Mouse (Mus musculus) brown adipose tissue, adult 24 weeks (tissue): ENCODE measurements around the gene Spata6. TPM values are rescaled to one million over a fixed set of nuclear protein-coding genes. Genes with fewer than 3 reads are reported as not detected.

Experiments used
- H3K27ac ChIP-seq: fragments of 200-500 bp; replicated peaks from 2 replicates; pipeline ENCODE4 v1.5.1; 2012; ENCODE audit warnings: low read depth, mild to moderate bottlenecking, low read length
- H3K4me1 ChIP-seq: fragments of 200-500 bp; 2 replicates; pipeline ENCODE4 v1.6.1; 2012; ENCODE audit warnings: low read length, mixed read lengths; ENCODE audit not compliant: control insufficient read depth, insufficient read depth, insufficient read length
- H3K4me3 ChIP-seq: fragments of 200-500 bp; 2 replicates; pipeline ENCODE4 v1.5.1; 2012; ENCODE audit warnings: low read depth, mild to moderate bottlenecking, low read length, moderate library complexity; ENCODE audit not compliant: insufficient read depth
- polyA plus RNA-seq: library from polyadenylated mRNA; stranded (reverse); fragments of >200 nt; gene quantifications from 2 replicates; pipeline ENCODE4 v1.2.4, GENCODE M21; 2012; ENCODE audit not compliant: missing spikeins, insufficient read depth, insufficient read length

Gene Spata6
- polyA plus RNA-seq, result 13.6 and 14.5 TPM in 2 replicates

DNA sequence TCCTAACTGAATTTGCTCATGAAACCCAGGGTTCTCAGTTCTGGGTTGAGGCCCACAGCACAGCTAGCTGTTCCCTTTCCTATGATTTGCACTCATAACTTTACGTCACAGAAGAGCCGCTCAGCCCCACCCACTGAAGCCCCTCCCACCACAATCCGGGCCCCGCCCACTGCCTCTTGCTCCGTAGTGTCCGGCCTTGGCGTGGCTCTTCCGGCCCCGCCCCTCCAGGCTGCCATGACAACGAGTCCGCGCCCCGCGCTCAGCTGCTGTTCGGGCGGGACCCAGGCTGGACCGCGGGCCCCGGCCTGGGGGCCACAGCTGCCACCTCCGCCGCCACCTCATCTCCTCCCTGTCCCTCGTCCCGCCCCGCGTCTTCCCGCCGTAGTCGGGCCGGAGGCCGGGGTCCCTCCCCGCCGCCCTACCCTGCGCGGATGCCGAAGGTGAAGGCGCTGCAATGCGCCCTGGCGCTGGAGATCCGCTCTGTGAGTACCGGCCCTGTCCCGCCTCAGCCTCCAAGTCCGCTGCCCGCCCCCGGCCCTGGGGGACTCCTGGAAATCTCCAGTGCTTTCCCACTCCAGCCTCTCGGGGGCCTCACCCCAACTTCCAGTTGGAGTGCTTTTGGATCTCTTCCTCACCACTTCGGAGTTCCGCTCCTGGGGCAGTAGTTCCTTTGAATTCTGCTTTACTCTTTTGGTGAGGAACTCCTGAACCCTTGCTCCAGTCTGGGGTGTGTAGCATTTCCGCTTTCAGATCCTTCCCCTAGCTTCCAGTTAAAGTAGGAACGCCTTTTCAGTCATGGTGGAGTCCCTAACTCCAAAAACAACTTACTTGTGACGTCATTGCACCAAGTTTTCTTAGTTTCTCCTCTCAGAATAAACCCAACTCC, at the start of gene Spata6:
Gene Spata6 (plus strand): TSS at position 209 of the 886 bp plus-strand sequence.
- Histone ChIP-seq H3K27ac (peak within 1 kb of the TSS; percentile 93), H3K4me3 (peak within 1 kb of the TSS; percentile 95), H3K4me1 (0 out of 2 replicates have a peak, but pooled peaks cover 2% of the 10 kb centered on the region)

DNA sequence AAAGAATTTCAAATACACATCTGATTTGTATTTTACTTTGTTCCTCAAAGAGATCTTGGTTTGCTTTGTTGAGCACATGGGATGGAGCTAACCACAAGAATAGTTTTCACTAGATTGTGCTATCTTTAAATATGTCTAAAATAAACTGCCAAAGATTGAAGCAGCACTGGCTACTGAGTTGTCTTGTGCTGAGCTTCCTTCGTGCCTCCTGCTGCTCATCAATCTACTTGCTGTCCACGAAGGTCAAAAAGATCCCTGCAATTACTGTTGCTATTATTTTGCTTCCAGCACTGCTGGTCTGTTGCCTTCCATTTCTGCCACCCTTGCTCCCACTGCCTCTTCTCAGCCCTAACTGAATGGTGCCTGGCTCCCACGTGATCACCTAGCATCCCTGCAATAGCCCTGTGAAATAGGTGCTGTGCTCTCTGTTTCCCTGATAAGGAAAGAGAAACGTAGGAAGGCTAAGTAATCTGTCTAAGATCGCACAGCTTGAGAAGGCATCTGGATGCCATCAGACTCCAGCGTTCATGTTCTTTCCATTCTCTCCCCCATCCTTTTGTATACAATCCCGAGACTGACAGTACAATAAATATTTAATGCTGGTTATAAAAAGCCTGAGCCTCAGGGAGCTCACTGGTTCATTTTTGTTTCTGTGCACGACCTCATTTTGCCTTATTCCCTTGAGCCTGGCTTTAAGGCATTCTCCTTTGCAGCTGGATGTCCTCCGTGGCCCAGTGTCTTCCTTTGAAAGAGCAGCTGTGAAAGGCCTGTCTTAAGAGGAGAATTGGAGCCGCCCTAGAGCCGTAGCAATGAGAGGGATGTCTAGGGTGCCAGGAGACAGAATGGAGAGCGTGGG, 49.0 kb upstream of the Spata6 start:
- Histone ChIP-seq H3K4me3 (no peak overlapping the region), H3K4me1 (no peaks in the 10 kb centered on the region), H3K27ac (no peak overlapping the region)

DNA sequence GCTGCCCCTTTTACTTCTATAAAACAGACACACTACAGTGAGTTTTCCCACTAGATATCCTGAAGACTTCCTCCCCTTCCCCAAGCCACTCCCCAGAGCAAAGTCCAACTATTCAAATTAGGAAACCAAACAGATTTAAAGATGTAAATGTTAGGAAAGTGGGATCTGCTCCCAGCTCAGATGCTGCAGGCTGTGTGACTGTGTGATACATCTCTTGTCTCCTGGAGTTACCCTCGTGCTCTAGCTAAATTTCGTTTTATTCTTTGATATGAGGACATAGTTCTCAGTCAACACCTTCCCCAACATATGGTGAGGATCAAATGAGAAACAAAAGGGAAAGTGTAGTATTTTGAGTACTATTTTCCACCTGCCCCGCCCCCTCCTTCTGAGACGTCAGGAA, 48.3 kb upstream of the Spata6 start:
- H3K27ac ChIP-seq, result no peak overlapping the region
- no peak overlapping the region for H3K4me3 ChIP-seq
- H3K4me1 ChIP-seq, result no peaks in the 10 kb centered on the region

DNA sequence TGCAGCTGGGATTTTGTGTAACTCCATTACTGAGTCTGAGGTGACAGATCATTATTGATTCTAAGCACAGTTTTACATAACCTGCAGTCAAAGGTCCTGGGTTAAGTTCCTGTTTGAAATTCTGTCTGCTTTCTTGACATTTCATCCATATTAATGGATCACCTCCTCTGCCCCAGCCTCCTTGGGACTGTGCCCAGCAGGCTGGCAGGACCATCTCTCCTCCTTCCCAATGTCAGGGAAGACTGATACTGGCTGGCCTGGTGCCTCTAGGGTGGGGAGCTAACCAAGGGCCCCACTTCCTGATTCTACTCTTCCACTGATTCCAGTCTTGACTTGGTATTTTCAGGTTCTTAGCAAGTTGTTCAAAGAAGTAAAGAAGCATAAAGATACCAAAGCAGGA, 45.9 kb upstream of the Spata6 start:
- no peaks in the 10 kb centered on the region for H3K4me1 ChIP-seq
- no peak overlapping the region for H3K4me3 ChIP-seq
- no peak overlapping the region for H3K27ac ChIP-seq

DNA sequence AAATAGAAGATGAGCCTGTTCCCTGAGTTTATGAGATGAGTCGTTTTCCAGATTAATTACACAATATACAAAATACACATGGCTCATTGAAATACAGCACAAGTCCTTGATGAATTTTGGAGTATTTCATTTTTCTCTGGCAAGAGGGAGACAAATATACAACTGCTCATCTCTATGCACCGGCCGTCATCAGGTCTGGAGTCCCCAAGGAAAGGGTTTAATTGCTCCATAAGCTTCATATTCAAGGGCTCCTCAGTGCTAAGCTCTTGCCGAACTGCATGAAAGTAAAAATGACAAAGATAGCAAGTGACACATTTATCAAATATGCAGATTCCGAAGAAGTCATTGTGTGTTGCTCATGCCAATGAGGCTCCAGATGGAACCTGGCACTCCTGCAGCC, 37.9 kb upstream of the Spata6 start:
- H3K4me3 ChIP-seq, result no peak overlapping the region
- H3K4me1 ChIP-seq, result no peaks in the 10 kb centered on the region
- no peak overlapping the region for H3K27ac ChIP-seq

DNA sequence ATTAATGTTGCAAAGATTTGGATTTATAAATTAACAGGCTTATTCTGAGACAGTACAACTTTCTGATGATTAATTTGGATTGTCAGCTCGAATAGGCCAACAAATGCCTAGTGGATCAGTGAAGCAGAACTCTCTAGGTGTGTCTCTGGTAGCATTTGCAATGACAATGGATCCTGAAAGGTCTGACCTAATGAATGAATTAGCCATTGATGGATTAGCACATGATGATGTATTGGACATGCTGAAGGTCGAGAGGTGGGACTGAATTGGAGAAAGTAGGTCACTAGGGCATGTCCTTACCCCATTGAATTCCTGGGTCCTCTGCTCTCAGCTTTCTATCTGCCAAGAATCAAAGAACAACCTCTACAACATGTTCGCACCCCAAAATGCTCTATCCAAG, 37.0 kb upstream of the Spata6 start:
- Histone ChIP-seq H3K27ac (no peak overlapping the region), H3K4me1 (no peaks in the 10 kb centered on the region), H3K4me3 (no peak overlapping the region)

DNA sequence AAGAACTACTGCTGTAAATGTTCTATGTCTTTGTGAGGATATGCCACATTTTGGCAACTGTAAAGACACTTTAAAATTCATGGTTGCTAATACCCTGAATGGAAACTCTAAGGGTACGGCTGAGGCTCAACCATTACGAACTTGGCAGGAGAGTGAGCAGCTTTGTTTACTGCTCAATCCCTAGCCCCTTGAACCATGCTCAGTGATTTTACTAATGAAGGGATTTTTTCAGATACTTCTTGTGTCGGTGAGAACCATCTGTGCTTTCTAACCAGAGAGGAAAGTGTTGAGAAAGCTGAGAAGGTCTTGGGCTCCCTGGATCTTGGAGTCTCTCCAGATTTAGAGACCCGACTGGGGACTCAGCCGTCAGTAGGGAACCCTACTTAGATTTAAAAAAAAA, 35.9 kb upstream of the Spata6 start:
- H3K27ac ChIP-seq, result no peak overlapping the region
- no peak overlapping the region for H3K4me3 ChIP-seq

DNA sequence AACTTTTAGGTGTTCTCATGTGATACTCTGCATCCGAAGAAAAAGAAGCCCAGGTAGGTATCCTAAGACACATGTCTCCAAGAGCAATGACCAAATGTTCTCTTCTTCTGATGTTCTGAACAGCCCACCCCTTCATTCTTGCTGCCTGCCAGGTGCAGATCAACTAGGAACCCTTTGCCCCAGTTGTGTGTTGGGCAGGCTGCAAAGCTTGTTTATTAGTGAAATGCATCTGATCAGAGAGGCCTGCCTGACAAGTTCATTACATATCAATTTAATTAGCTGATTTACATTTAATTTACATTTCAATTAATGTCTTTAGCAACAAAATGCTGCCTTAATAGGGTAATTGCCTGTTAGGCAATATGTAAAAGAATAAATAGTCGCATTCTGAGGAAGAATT, 33.8 kb upstream of the Spata6 start:
- H3K4me1 ChIP-seq, result no peaks in the 10 kb centered on the region
- no peak overlapping the region for H3K4me3 ChIP-seq
- no peak overlapping the region for H3K27ac ChIP-seq

More for the DNA sequence above, 35.9 kb upstream of the Spata6 start:
- no peaks in the 10 kb centered on the region for H3K4me1 ChIP-seq

DNA sequence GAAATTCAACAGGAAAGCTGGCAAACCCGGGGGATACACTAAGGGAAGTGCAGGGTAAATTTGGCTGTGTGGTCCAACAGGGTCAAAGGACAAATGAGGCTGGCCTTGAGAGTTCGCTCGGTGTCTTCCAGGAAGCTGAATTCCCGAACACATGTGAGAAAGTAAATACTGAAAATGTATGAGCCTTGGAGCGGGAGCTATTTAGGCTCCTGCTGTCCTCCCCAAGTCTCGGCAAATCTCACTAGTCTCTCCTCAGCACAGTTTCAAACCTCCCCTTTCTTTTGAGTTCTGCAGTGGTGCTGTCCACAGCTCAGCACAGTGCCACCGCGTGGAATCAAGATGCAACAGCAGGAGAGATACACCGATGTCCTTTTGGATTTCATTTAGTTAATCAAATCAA, 32.8 kb upstream of the Spata6 start:
- peak overlapping the region; percentile 57 for H3K4me3 ChIP-seq
- no peak overlapping the region for H3K27ac ChIP-seq
- no peaks in the 10 kb centered on the region for H3K4me1 ChIP-seq

DNA sequence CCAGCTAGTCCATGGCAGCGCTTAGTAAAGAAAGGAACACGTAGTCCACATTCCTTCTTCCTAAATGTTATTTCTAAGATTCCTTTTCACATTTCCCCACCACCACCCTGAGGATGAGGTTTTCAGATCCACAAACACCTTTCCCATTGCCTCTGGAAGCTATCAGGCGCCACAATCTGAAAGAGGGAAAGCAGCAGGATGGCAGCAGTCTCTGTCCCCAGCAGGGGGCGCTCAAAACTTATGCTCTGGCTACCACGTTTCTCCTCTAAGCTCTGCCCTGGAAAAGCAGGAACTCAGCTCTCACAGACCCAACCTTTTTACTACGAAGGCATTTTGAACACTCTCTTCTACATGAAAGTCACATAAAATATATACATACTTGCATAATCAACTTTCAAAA, 32.2 kb upstream of the Spata6 start:
- H3K4me1 ChIP-seq, result no peaks in the 10 kb centered on the region
- H3K27ac ChIP-seq, result no peak overlapping the region
- H3K4me3 ChIP-seq, result peak overlapping the region; percentile 38; the same call in 1 of the 2 replicates

DNA sequence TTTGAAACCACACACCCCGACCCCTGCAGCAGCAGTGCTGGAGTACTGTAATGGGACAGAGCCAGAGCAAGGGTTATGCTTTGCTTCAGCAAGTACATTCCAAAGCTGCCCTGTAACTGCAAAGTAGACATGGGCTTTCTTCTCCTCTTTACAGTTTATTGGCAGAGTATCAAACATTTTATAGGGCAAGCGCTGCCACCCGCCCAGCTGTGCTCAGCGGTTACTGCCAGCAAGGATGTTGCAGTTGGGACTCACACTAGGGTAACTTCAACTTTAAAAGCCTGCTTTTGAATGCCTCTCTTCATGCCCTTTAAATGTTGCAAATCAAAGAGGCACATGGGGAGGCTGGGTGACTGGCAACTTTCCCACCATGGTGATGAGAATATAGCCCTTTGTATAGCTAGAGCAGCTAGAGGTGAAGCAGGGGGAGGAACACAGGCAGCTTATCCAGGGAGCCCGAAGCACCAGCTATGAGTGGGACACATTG, 28.7 kb upstream of the Spata6 start:
- no peak overlapping the region for H3K4me3 ChIP-seq
- H3K27ac ChIP-seq, result no peak overlapping the region
- no peaks in the 10 kb centered on the region for H3K4me1 ChIP-seq

DNA sequence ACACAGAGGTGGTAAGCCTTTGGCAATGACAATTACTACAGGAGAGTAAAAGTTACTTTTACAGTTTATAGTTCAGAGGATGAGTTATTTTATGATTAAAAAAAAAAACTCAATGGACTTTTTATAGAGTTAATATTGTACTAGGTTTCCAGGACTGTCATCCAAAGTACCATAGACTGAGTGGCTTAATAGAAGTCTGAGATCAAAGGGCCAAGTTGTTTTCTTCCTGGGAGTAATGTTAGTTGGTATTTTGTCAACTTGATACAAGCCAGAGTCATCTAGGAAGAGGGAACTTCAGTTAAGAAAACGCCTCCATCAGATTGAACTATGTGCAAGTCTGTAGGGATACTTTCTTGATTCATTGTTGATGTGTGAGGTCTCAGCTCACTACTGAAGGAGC, 18.4 kb upstream of the Spata6 start:
- no peak overlapping the region for H3K4me3 ChIP-seq
- H3K27ac ChIP-seq, result no peak overlapping the region
- no peaks in the 10 kb centered on the region; the same call in 1 of the 2 replicates for H3K4me1 ChIP-seq

DNA sequence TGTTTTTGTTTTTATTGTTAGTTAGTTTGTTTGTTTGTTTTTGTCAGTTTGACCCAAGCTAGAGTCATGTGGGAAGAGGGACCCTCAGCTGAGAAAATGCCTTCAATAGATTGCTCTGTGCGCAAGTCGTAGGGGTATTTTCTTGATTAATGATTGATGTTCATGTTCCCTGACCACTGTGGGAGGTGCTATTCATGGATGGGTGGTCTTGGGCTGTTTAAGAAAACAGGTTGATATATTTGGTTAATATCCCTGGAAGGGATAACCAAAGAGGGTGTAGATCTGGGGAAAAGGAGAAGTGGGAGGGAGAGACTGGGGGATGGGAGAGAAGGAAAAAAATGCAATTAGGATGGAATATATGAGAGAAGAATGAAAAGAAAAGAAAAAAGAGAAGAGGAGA, 15.7 kb upstream of the Spata6 start:
- H3K4me3 ChIP-seq, result no peak overlapping the region
- no peak overlapping the region for H3K27ac ChIP-seq
- no peaks in the 10 kb centered on the region; the same call in 1 of the 2 replicates for H3K4me1 ChIP-seq

DNA sequence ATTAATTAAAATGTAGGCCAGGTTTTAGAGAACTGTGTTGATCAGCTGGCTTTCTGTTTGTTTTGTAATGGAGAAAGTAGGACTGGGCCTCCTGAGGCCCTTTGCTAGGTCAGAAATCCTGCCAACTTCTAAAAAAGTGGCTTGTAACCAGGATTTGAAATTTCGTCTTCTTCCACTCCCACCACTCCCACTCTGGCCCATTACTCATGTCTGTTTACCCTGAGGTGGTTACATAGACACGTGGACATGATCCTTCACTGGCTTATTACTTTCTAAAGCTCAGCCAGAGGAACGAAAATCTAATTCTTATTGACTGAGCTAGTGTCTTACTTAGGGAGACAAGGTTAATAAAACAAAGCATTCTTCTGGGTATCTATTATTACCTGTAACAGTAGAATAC, 14.8 kb upstream of the Spata6 start:
- Histone ChIP-seq H3K4me3 (no peak overlapping the region), H3K27ac (no peak overlapping the region), H3K4me1 (no peaks in the 10 kb centered on the region; the same call in 1 of the 2 replicates)

DNA sequence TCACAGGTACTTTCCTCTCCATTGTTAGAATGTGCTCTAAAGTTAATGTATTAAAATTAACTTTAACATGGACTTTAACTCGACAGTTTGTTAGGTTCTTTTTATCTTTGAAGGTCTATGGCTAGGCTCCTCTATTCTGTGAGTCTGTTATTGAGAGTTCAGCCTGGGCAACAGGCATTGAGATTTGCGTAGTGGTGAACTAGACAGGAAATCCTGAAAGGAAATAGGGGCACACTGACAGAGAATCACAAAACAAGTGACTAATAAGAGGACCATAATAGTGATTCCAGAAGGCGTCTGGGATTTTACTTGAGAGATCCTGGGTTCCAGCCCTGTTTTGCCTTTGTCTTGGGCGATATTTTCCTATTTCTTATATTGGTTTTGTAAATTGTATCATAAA, 488 bp upstream of the Spata6 start:
- Histone ChIP-seq H3K27ac (peak overlapping the region; percentile 80), H3K4me1 (no peaks in the 10 kb centered on the region), H3K4me3 (peak overlapping the region; percentile 95)
